Mouse (Mus musculus) megakaryocyte, embryonic 14.5 days (primary cell): ENCODE measurements around the gene Dclk1. TPM values are rescaled to one million over a fixed set of nuclear protein-coding genes. Genes with fewer than 3 reads are reported as not detected.

ENCODE experiments used
- H3K27me3 ChIP-seq: replicated peaks from 2 replicates; pipeline ENCODE3; 2012; ENCODE audit warnings: inconsistent platforms
- H3K36me3 ChIP-seq: replicated peaks from 2 replicates; pipeline ENCODE3; 2012; ENCODE audit warnings: low read length, inconsistent platforms, mixed read lengths
- H3K4me1 ChIP-seq: 2 replicates; pipeline ENCODE4 v1.6.1; 2012; ENCODE audit warnings: inconsistent platforms
- H3K4me3 ChIP-seq: replicated peaks from 2 replicates; pipeline ENCODE3; 2012; ENCODE audit warnings: moderate library complexity, mild to moderate bottlenecking, inconsistent platforms
- H3K9me3 ChIP-seq: 2 replicates; pipeline ENCODE4 v1.6.1; 2012; ENCODE audit warnings: inconsistent platforms
- FLI1 ChIP-seq: IDR thresholded peaks from 2 replicates; pipeline ENCODE4 v1.6.1; 2012; ENCODE audit warnings: low read length, inconsistent platforms, mixed read lengths
- GATA1 ChIP-seq: IDR thresholded peaks from 3 replicates; pipeline ENCODE4 v1.6.1; 2012; ENCODE audit warnings: mixed read lengths, low read length, inconsistent platforms, borderline replicate concordance
- polyA plus RNA-seq: library from polyadenylated mRNA; stranded (reverse); fragments of >175 nt; gene quantifications from 2 replicates; pipeline ENCODE4 v1.2.3, GENCODE M21; 2012; ENCODE audit warnings: low replicate concordance; ENCODE audit not compliant: insufficient read depth

Dclk1 gene
- polyA plus RNA-seq, 1 experiment = not detected

- Histone ChIP-seq H3K27me3 (no peaks in the 10 kb centered on the region), H3K9me3 (peaks cover 16% of the 10 kb centered on the region), H3K4me3 (no peak overlapping the region), H3K4me1 (no peaks in the 10 kb centered on the region), H3K36me3 (no peaks in the 10 kb centered on the region)
- TF ChIP-seq GATA1 (no peak), FLI1 (no peak)
Measured at GRCm38 (mm10) chr3:55279923-55280322, 37.8 kb downstream of the Dclk1 start.

DNA sequence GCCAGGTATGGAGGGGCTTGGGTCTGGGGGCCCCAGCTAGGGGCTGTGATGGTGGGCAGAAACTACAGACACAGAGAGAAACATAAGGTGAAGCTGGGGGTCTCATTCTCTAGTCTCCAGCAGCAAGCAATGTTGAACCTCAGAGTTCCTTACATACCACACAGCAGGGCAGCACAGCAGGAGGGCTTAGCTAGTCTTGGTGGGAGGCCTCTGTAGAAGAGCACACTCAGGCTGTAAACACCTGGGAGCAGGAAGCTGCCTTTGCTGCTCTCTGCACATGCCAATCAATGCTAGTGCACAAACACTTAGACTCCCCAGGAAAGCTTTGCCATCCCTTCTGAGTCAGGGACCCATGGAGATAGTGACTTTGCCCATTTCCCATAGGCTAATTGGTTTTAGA is 38.3 kb downstream of the Dclk1 start:
- Histone ChIP-seq H3K36me3 (no peaks in the 10 kb centered on the region), H3K4me3 (no peak overlapping the region), H3K9me3 (peaks cover 13% of the 10 kb centered on the region; the same call in 1 of the 2 replicates), H3K27me3 (no peaks in the 10 kb centered on the region), H3K4me1 (no peaks in the 10 kb centered on the region)
- TF ChIP-seq GATA1 = no peak

DNA sequence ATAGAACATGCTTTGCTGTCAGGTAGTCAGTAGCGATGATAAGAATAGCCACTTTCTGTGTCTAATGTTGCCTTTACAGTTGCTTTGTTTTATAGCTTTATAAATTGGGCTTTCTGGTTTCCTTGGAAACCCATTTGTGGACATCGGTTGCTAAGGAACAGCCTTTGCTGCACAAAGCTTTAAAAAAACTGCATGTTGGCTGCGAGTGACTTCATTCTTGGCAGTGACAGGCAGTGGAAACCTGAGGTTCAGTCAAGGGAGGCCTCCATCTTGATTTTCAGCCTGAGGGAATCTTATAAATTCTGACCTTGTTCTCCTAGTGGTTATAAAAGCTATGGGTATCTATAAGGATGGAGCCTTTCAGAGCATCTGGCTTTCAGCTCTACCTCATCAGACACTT is 42.1 kb downstream of the Dclk1 start:
- no peaks in the 10 kb centered on the region for H3K27me3 ChIP-seq
- H3K4me1 ChIP-seq = no peaks in the 10 kb centered on the region
- no peak overlapping the region for H3K4me3 ChIP-seq
- peaks cover 10% of the 10 kb centered on the region; the same call in 1 of the 2 replicates for H3K9me3 ChIP-seq
- no peaks in the 10 kb centered on the region for H3K36me3 ChIP-seq
- TF ChIP-seq FLI1 (no peak), GATA1 (no peak)

GRCm38 (mm10) chr3:55288726-55289125 is 46.6 kb downstream of the Dclk1 start:
- no peaks in the 10 kb centered on the region for H3K36me3 ChIP-seq
- TF ChIP-seq GATA1 = no peak

GRCm38 (mm10) chr3:55291964-55292363 is 49.8 kb downstream of the Dclk1 start:
- no peaks in the 10 kb centered on the region for H3K36me3 ChIP-seq
- H3K27me3 ChIP-seq = no peaks in the 10 kb centered on the region
- H3K9me3 ChIP-seq = peaks cover 12% of the 10 kb centered on the region
- H3K4me3 ChIP-seq = no peak overlapping the region
- no peaks in the 10 kb centered on the region for H3K4me1 ChIP-seq
- TF ChIP-seq GATA1 (no peak), FLI1 (no peak)

More at GRCm38 (mm10) chr3:55288726-55289125, 46.6 kb downstream of the Dclk1 start:
- H3K27me3 ChIP-seq = no peaks in the 10 kb centered on the region
- H3K9me3 ChIP-seq = peaks cover 7% of the 10 kb centered on the region
- no peaks in the 10 kb centered on the region for H3K4me1 ChIP-seq
- H3K4me3 ChIP-seq = no peak overlapping the region

- Histone ChIP-seq H3K27me3 (no peaks in the 10 kb centered on the region), H3K9me3 (peaks cover 12% of the 10 kb centered on the region), H3K36me3 (no peaks in the 10 kb centered on the region), H3K4me1 (no peaks in the 10 kb centered on the region), H3K4me3 (no peak overlapping the region)
- TF ChIP-seq FLI1 (no peak), GATA1 (no peak)
Measured at GRCm38 (mm10) chr3:55292783-55293430, 50.7 kb downstream of the Dclk1 start.

DNA sequence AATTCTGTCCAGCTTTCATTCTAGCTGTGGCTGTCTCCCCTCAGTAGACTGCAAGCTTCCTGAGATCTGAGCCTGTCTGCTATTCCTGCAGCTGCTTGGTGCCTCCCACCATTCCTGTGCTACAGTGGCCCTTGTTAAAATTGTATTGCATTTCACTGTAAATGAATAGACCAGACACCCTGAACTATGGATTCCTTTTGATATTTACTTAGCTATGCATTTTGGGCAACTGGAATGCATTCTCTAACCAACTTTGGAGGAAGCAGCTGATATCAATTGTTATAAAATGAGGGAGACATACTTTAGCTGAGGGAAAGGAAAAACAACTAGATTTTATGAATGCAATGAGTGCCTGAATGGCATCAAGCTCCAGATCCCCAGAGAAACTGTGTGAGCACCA is 63.5 kb downstream of the Dclk1 start:
- H3K4me3 ChIP-seq = no peak overlapping the region
- H3K36me3 ChIP-seq = no peaks in the 10 kb centered on the region
- peaks cover 6% of the 10 kb centered on the region; the same call in 1 of the 2 replicates for H3K9me3 ChIP-seq
- H3K27me3 ChIP-seq = no peaks in the 10 kb centered on the region
- H3K4me1 ChIP-seq = no peaks in the 10 kb centered on the region
- TF ChIP-seq FLI1 = no peak
- no peak for TF ChIP-seq GATA1

DNA sequence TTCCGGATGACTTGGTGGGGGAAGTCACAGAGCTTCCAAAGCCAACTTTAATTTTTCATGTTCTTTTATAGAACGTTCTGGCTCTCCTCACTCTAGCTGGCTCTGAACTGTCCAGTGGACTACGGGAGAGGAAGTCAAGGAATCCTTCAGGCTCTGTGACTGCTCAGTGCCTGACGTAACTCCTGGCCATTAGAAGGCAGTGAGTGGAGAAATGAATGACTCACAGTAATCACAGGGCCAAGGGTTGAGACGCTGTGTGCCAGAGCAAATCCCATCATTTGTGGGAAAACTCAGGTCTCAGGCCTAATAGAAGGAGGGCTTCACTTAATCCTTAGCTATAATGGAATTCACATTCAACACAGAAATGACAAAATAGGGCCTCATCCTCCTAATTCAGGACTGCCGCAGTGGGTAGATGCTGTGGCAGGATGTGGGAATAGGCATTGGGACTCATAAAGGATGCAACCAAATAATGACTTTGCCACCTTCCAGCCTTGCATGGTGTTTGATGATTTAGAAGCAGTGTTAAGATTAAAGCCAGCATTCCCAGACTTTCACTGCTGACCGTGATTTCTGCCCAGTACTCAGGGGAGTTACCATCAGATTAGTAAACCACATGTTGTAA is 65.5 kb downstream of the Dclk1 start:
- no peaks in the 10 kb centered on the region for H3K27me3 ChIP-seq
- TF ChIP-seq FLI1 (no peak), GATA1 (no peak)
- no peak overlapping the region for H3K4me3 ChIP-seq
- peaks cover 3% of the 10 kb centered on the region; the same call in 1 of the 2 replicates for H3K9me3 ChIP-seq
- no peaks in the 10 kb centered on the region for H3K4me1 ChIP-seq
- H3K36me3 ChIP-seq = no peaks in the 10 kb centered on the region

- TF ChIP-seq FLI1 (no peak), GATA1 (no peak)
- H3K27me3 ChIP-seq = no peaks in the 10 kb centered on the region
- H3K4me1 ChIP-seq = no peaks in the 10 kb centered on the region
- no peak overlapping the region for H3K4me3 ChIP-seq
- H3K9me3 ChIP-seq = peaks cover 3% of the 10 kb centered on the region; the same call in 1 of the 2 replicates
- H3K36me3 ChIP-seq = no peaks in the 10 kb centered on the region
Measured at GRCm38 (mm10) chr3:55309961-55310360, 67.8 kb downstream of the Dclk1 start.

- Histone ChIP-seq H3K4me1 (no peaks in the 10 kb centered on the region), H3K27me3 (no peaks in the 10 kb centered on the region), H3K36me3 (no peaks in the 10 kb centered on the region), H3K9me3 (no peaks in the 10 kb centered on the region), H3K4me3 (no peak overlapping the region)
- no peak for TF ChIP-seq FLI1
- no peak for TF ChIP-seq GATA1
Measured at GRCm38 (mm10) chr3:55315827-55316226, 73.7 kb downstream of the Dclk1 start.
